Mouse (Mus musculus): Measurements from ENCODE around the gene Dnajb13. TPM values are rescaled to one million over a fixed set of nuclear protein-coding genes. Genes with fewer than 3 reads are reported as not detected.
A peak's percentile ranks its signal among the peaks of the same experiment; 100 is the strongest.

Dnajb13 gene
- total RNA-seq (2012; rRNA removed) = 2.0 and 2.2 TPM in 2 replicates
- polyA plus RNA-seq (2012; ENCODE audit: insufficient read depth in 1 of 2, insufficient read length in 2 of 2, low read depth in 1 of 2, low replicate concordance in 2 of 2, missing spikeins in 1 of 2) = 1 to 10 TPM in 1 of 2 experiments, not detected in 1; 3.6 TPM

DNA sequence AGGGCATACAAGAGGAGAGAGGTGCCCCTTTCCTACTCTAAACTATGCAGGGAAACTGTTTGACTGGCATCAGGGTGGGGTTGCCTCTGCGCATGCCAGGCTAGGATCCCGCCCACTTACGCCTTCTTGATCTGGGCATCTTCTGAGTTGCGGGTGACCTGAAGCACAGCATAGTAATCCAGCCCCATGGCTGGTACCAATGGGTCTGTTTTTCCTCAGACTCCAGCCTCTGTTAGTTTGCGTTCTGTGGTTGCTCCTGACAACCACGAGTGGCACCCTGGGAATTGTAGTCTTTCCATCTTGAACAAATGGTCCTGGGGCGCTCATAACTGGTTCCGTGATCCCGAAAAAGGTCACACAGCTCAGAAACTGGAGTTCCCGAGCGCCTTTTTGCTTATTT lies at the start of gene Dnajb13:
Dnajb13 (minus strand) TSS at position 388 of the 400 bp plus-strand sequence.
- Histone ChIP-seq H3K4me1 (ENCODE audit: control insufficient read depth in 1 of 2, insufficient read depth in 2 of 2, low read length in 2 of 2) (peaks cover 0 to 5% of the 10 kb centered on the region in 2 experiments; a peak in 1 of 4 replicates), H3K27ac (ENCODE audit: control insufficient read depth, low read depth, low read length) (no peak within 1 kb of the TSS), H3K9ac (ENCODE audit: control insufficient read depth, low read depth, low read length, poor library complexity, severe bottlenecking) (no peak within 1 kb of the TSS), H3K79me2 (ENCODE audit: control insufficient read depth, insufficient read depth, low read length, poor library complexity) (no peaks in the 10 kb centered on the region), H3K4me3 (ENCODE audit: control insufficient read depth in 1 of 2, insufficient read depth in 1 of 2, low read depth in 2 of 2, low read length in 2 of 2) (no peak within 1 kb of the TSS), H3K36me3 (ENCODE audit: control insufficient read depth in 1 of 2, insufficient read depth in 2 of 2, low read length in 2 of 2) (no peaks in the 10 kb centered on the region; a peak in 1 of 4 replicates), H3K27me3 (ENCODE audit: control insufficient read depth in 1 of 2, insufficient read depth in 2 of 2, low read length in 2 of 2) (no peaks in the 10 kb centered on the region; a peak in 1 of 4 replicates), H3K9me3 (replicated peaks; ENCODE audit: insufficient read depth, low read length) (no peaks in the 10 kb centered on the region)
- no peak for DNase-seq (ENCODE audit: low read depth, low spot score)
- TF ChIP-seq SMC3 (IDR thresholded peaks at IDR 0.05; ENCODE audit: low read depth, low read length) (no peak), HCFC1 (IDR thresholded peaks at IDR 0.05; ENCODE audit: low read depth, low read length) (peak; percentile 63; the same call in 1 of the 2 replicates)

DNA sequence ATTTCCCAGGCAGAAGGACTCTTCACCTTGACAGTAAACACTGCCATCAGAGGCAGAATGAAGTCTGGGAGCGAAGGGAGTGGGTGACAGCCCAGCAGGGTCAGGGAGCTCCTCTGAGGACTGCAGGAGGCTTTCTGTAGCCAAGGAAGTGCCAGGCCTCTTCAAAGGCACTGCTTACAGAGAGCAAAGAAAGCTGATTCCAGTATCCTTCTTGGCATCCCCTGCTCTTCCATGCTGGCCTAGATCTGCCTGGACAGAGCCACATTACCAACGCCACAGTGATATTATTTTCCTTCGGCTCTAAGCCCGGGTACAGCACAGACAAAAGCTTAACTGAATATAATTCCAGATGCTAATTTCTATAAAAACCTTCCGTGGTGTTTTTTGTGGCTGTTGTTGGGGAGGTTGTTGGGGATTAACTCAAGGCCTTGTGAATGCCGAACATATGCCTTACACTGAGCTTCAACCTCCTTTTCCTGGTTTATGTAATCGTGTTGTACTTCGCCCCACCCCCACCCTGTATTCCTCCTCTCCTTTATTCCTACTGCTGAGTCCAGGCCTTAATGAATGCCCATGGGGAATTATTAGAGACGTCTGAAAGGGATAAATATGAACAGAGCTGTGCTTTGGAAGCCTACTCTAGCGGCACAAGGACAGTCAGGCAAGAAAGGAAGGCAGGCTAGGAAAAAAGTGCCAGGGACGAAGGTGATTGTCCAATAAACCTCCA lies 47.3 kb upstream of the Dnajb13 start:
- no peak overlapping the region for H3K9ac ChIP-seq (ENCODE audit: control insufficient read depth, low read depth, low read length, poor library complexity, severe bottlenecking)
- H3K36me3 ChIP-seq (ENCODE audit: control insufficient read depth in 1 of 2, insufficient read depth in 2 of 2, low read length in 2 of 2) = peaks cover 0 to 4% of the 10 kb centered on the region in 2 experiments; a peak in 3 of 4 replicates
- H3K27me3 ChIP-seq (ENCODE audit: control insufficient read depth in 1 of 2, insufficient read depth in 2 of 2, low read length in 2 of 2) = no peaks in the 10 kb centered on the region
- no peak for TF ChIP-seq ZMIZ1 (IDR thresholded peaks at IDR 0.05; ENCODE audit: low read depth, low read length)
- no peak for TF ChIP-seq ZKSCAN1 (IDR thresholded peaks at IDR 0.05; ENCODE audit: low read depth, low read length)
- no peak for TF ChIP-seq TBP (IDR thresholded peaks at IDR 0.05; ENCODE audit: low read depth, low read length)
- no peak for TF ChIP-seq MEF2A (IDR thresholded peaks at IDR 0.05; ENCODE audit: extremely low read depth, insufficient replicate concordance, low read depth, low read length, poor library complexity, severe bottlenecking)
- TF ChIP-seq USF2 (IDR thresholded peaks at IDR 0.05; ENCODE audit: borderline replicate concordance in 1 of 2, insufficient read depth in 1 of 2, low read depth in 1 of 2, low read length in 2 of 2) = no peak
- no peak for TF ChIP-seq UBTF (IDR thresholded peaks at IDR 0.05; ENCODE audit: borderline replicate concordance, insufficient read depth, low read depth, low read length)
- DNase-seq (ENCODE audit: low read depth, low spot score) = no peak
- H3K4me3 ChIP-seq (ENCODE audit: control insufficient read depth in 1 of 2, insufficient read depth in 1 of 2, low read depth in 2 of 2, low read length in 2 of 2) = no peak overlapping the region
- no peaks in the 10 kb centered on the region for H3K9me3 ChIP-seq (replicated peaks; ENCODE audit: insufficient read depth, low read length)
- H3K4me1 ChIP-seq (ENCODE audit: control insufficient read depth in 1 of 2, insufficient read depth in 2 of 2, low read length in 2 of 2) = 0 out of 4 replicates have a peak, but pooled peaks cover 0 to 3% of the 10 kb centered on the region in 2 experiments
- no peaks in the 10 kb centered on the region for H3K79me2 ChIP-seq (ENCODE audit: control insufficient read depth, insufficient read depth, low read length, poor library complexity)
- no peak overlapping the region for H3K27ac ChIP-seq (ENCODE audit: control insufficient read depth, low read depth, low read length)

DNA sequence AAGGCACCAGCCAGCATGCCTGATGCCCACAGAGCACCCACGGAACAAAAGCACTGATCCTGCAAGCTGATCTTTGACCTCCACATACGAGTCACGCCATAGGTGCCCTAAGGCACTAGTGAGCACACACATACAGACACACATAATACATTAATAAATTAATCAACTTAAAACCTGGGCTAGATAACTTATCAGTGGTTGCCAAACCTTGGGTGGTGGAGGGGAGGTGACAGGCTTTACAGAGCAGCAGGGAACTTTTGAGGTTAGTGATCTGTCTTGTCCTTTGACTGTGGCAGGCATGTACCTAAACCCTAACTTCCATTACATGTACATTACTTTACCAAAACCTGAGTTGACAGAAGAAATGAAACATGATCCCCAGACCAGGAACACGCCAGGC lies 44.6 kb upstream of the Dnajb13 start:
- Histone ChIP-seq H3K79me2 (ENCODE audit: control insufficient read depth, insufficient read depth, low read length, poor library complexity) (no peaks in the 10 kb centered on the region), H3K9me3 (replicated peaks; ENCODE audit: insufficient read depth, low read length) (no peaks in the 10 kb centered on the region), H3K9ac (ENCODE audit: control insufficient read depth, low read depth, low read length, poor library complexity, severe bottlenecking) (no peak overlapping the region), H3K27me3 (ENCODE audit: control insufficient read depth in 1 of 2, insufficient read depth in 2 of 2, low read length in 2 of 2) (no peaks in the 10 kb centered on the region), H3K4me1 (ENCODE audit: control insufficient read depth in 1 of 2, insufficient read depth in 2 of 2, low read length in 2 of 2) (0 out of 4 replicates have a peak, but pooled peaks cover 0 to 3% of the 10 kb centered on the region in 2 experiments), H3K4me3 (ENCODE audit: control insufficient read depth in 1 of 2, insufficient read depth in 1 of 2, low read depth in 2 of 2, low read length in 2 of 2) (no peak overlapping the region), H3K27ac (ENCODE audit: control insufficient read depth, low read depth, low read length) (no peak overlapping the region), H3K36me3 (ENCODE audit: control insufficient read depth in 1 of 2, insufficient read depth in 2 of 2, low read length in 2 of 2) (peaks cover 0 to 4% of the 10 kb centered on the region in 2 experiments; a peak in 3 of 4 replicates)
- DNase-seq (ENCODE audit: low read depth, low spot score) = peak; percentile 32
- TF ChIP-seq GATA1 (IDR thresholded peaks at IDR 0.05; ENCODE audit: low read depth, low read length) = peak; percentile 32; the same call in 1 of the 2 replicates
- TF ChIP-seq HCFC1 (IDR thresholded peaks at IDR 0.05; ENCODE audit: low read depth, low read length) = no peak
- 0 out of 4 replicates have a peak, but pooled peaks have one; percentile 9 to 24 for TF ChIP-seq EP300 (IDR thresholded peaks at IDR 0.05; ENCODE audit: low read depth in 1 of 2, low read length in 2 of 2)
- TF ChIP-seq TCF12 (IDR thresholded peaks at IDR 0.05; ENCODE audit: low read depth, low read length) = 0 out of 2 replicates have a peak, but pooled peaks have one; percentile 30

All from MEL (cell line).